Mouse (Mus musculus): ENCODE measurements at regions not wholly inside any gene's neighbourhood (a gene's known extent, or its start where the extent isn't known, plus 50 kb on each side); places are given as distances from the start of the nearest gene placed in this dataset.

- DNase-seq (ENCODE audit: low read depth) = no peak
Observed at GRCm38 (mm10) chrX:112984668-112985067, 200.6 kb downstream of the Chm start.

- no peak for DNase-seq (ENCODE audit: low read depth)
Observed at GRCm38 (mm10) chrX:112984073-112984472, 201.2 kb downstream of the Chm start.

GRCm38 (mm10) chrX:112978583-112978982, 206.7 kb downstream of the Chm start:
- DNase-seq (ENCODE audit: low read depth) = peak; percentile 65

- DNase-seq (ENCODE audit: low read depth) = peak; percentile 85
Observed at GRCm38 (mm10) chrX:112964093-112964492, 221.2 kb downstream of the Chm start.

DNA sequence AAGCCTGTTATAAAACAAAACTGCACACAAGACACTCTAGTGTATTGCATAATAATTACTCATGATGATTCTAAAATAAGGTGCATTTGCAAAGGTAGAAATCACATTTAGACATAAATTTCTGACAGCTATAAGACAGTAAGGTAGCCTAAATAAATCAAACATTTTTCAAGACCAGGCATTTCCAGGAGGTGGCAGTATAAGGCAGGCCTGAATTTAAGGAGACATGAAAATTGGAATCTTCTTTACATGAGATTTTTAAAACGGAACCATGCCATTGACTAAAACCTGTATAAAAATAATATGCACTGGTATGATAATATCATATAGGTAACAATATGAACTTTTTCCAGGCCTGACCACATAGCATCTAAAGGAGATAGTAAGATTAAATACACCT, 235.5 kb downstream of the Chm start:
- peak; percentile 63 for DNase-seq (ENCODE audit: low read depth)

- no peak for DNase-seq (ENCODE audit: low read depth)
Observed at GRCm38 (mm10) chrX:112947521-112947920, 237.8 kb downstream of the Chm start.

GRCm38 (mm10) chrX:112925542-112926182, 227.2 kb upstream of the Pof1b start:
- DNase-seq (ENCODE audit: low read depth) = no peak

DNA sequence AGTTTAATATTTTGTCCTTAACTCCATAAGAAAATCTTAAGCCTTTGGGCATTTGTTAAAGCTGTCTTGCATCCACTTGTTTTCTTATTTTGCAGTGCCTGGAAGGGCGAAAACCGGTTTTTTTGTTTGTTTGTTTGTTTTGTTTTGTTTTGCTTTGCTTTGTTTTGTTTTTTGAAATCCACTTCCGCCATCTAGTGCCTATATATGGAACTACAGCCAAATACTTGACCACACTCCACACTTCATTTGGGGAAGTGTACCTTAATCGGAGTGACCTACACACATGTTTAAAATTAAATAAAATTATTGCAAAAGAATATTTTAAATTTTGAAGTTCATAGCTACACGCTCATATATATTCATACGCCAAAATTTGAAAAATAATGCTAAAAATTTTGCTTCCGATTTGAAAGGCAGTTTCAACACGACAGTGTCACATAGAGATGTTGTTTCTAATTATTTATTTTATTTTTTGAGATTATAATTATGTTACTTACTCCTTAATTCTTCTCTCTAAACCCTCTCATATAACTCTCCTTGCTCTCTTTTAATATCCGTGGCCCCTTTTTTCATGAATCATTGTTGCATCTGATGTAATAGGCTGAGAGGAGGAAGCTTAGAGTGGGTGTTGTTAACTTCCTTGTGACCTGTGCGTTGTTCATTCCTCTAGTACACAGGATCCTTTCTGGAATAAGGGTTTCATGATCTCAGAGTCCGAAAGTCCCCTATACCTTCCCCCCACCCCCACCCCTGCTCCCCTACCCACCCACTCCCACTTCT, 205.4 kb upstream of the Pof1b start:
- peak; percentile 75 for DNase-seq (ENCODE audit: low read depth)

DNA sequence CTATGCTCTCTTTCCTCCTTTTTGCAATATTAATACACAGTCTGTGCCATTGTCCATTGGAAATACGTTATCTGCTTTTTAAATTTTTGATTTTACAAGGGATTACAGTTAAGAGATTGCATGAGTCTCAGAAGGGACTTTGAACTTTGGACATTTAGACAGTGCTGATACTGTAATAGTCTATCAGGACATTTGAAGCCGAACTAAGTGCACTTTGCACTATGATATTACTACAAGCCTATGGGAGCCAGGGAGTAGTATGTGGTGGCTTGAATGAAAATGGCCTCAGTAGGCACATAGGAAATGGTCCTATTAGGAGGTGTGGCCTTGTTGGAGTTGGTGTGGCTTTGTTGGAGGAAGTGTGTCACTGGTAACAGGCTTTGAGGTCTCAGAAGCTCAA, 188.1 kb upstream of the Pof1b start:
- DNase-seq (ENCODE audit: low read depth) = no peak
